Mouse (Mus musculus): ENCODE results near the gene Cep295nl. TPM values are rescaled to one million over a fixed set of nuclear protein-coding genes. Genes with fewer than 3 reads are reported as not detected.
A peak's percentile ranks its signal among the peaks of the same experiment; 100 is the strongest.

Gene Cep295nl
- polyA plus RNA-seq, 1 experiment from 2014 or later: 0.20 TPM

DNA sequence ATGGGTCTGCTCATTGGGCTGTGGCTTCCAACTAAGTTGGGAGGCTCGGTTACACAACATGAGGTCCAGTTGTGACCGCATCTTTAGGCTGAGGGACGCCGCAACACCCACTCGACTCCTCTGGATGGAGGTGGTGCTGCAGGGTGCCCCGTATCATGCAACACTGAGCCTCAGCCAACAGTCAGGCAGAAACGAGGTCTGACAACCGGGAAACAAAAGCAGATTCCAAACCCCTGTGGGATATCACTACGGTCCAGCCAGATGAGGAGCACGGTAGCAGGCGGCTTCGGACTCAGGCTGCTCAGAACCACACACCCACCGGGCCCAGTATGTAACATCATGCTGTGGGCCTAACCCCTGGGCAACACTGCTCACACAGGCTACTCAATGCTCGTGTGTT lies 11.9 kb downstream of the Cep295nl start:
- Histone ChIP-seq H3K4me1 (ENCODE audit: control insufficient read depth, insufficient read depth, low read length) (peaks cover 6% of the 10 kb centered on the region; the same call in 1 of the 2 replicates), H3K36me3 (ENCODE audit: control insufficient read depth, insufficient read depth, low read length) (no peaks in the 10 kb centered on the region), H3K9ac (ENCODE audit: low read depth, low read length) (no peak overlapping the region), H3K4me2 (ENCODE audit: low read depth, low read length) (no peak overlapping the region), H3K27me3 (replicated peaks; ENCODE audit: control insufficient read depth, insufficient read depth, low read length) (no peaks in the 10 kb centered on the region), H3K9me3 (ENCODE audit: control insufficient read depth, low read length) (no peaks in the 10 kb centered on the region), H3K27ac (ENCODE audit: low read length) (no peak overlapping the region), H3K4me3 (ENCODE audit: low read length) (no peak overlapping the region)
- ATAC-seq: no peak
- 94% methylated on average over 14 of the region's 14 CpGs for WGBS

DNA sequence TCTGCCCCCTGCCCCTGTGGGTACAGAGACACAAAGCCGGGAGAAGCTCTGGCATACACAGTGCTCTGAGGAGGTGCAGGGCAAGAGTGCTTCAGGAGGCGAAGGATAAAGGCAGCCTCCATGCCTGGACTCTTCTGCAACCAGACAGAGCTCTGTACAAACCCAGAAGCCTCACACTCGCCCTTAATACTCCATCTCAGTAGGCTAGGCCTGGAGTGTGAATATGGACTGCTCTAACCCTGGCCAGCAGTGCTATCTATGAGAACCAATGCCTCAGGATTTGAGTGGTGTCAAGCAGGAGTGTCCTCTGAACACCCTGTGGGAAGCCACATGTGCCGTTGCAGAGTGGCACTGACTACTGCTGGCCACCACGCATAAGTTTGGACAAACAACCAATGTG lies 13.4 kb downstream of the Cep295nl start:
- Histone ChIP-seq H3K27me3 (replicated peaks; ENCODE audit: control insufficient read depth, insufficient read depth, low read length) (no peaks in the 10 kb centered on the region), H3K9ac (ENCODE audit: low read depth, low read length) (no peak overlapping the region), H3K9me3 (ENCODE audit: control insufficient read depth, low read length) (no peaks in the 10 kb centered on the region), H3K36me3 (ENCODE audit: control insufficient read depth, insufficient read depth, low read length) (no peaks in the 10 kb centered on the region), H3K4me3 (ENCODE audit: low read length) (no peak overlapping the region), H3K4me2 (ENCODE audit: low read depth, low read length) (no peak overlapping the region), H3K4me1 (ENCODE audit: control insufficient read depth, insufficient read depth, low read length) (peaks cover 6% of the 10 kb centered on the region; the same call in 1 of the 2 replicates), H3K27ac (ENCODE audit: low read length) (no peak overlapping the region)
- ATAC-seq: no peak
- 93% methylated on average over 5 of the region's 5 CpGs for WGBS

DNA sequence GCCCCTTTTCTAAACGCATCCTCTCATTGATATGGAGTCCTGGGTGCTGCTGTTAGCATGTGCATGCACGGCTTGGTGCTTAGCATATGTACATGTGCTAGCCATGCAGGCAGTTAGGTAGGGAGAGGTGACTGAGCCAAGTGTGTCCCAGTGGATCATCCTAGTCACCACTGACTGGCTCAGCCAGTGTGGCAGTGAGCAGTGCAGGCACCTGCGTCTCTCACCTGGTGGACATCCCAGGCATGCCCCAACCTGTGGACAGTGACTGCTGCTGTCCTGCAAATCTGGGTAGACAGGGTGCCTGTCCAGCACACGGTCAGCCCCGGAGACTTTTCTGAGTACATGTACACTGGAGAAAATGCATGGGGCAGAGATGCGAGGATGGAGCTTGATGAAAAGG lies 13.8 kb downstream of the Cep295nl start:
- ATAC-seq: no peak
- WGBS: 94% methylated on average over 6 of the region's 6 CpGs

DNA sequence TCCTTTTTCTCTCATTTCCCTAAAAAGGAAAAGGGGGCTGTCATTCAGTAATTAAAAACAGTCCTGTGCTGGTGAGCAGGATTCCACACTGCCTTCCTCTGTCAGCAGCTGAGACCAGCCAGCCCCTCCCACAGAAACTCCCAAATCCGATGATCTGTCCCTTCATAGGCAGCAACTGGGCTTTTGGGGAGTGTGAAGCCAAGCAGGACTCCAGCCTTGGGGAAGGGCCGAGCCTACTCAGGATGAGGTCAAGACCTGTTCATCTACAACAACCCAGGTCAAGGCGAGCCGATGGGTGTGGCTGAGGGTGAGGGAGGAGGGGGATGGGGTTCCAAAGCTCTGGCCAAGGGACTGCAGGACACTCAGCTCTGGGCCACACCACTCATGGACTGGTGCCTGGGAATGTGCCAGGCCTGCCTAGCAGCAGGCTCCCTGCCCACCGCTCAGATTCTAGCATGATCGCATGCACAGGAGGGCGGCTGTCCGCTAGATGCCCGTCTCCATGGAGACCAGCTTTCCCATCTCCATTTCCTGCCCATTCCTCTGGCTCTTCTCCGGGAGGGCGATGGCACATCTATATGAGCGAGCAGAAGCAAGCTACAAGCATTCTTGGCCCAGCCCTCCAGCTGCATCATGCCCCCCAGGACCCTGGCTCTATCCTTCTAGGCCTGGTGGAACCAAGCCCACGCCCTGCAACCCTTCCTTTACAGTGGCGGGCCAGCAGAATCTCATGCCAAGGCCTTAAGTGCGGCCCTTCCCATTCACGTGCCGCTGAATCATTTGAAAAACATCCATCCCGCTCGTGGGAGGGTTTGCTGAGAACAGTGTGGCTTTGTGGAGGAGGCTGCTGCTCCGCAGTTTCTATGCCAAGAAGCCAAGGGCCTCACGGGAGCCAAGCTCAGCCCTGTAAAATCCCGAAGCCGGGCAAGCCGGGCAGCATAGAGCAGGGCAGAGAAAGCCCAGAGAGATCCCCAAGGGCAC lies 15.0 kb downstream of the Cep295nl start:
- peak; percentile 64 for ATAC-seq
- WGBS: 67% methylated on average over 24 of the region's 24 CpGs
- H3K4me3 ChIP-seq (ENCODE audit: low read length): no peak overlapping the region
- no peak overlapping the region for H3K4me2 ChIP-seq (ENCODE audit: low read depth, low read length)
- H3K9me3 ChIP-seq (ENCODE audit: control insufficient read depth, low read length): no peaks in the 10 kb centered on the region
- H3K27ac ChIP-seq (ENCODE audit: low read length): peak overlapping the region; percentile 57
- no peaks in the 10 kb centered on the region for H3K27me3 ChIP-seq (replicated peaks; ENCODE audit: control insufficient read depth, insufficient read depth, low read length)
- H3K9ac ChIP-seq (ENCODE audit: low read depth, low read length): no peak overlapping the region
- H3K4me1 ChIP-seq (ENCODE audit: control insufficient read depth, insufficient read depth, low read length): peaks cover 6% of the 10 kb centered on the region; the same call in 1 of the 2 replicates
- no peaks in the 10 kb centered on the region for H3K36me3 ChIP-seq (ENCODE audit: control insufficient read depth, insufficient read depth, low read length)

More for the DNA sequence above, 13.8 kb downstream of the Cep295nl start:
- no peak overlapping the region for H3K9ac ChIP-seq (ENCODE audit: low read depth, low read length)
- H3K27me3 ChIP-seq (replicated peaks; ENCODE audit: control insufficient read depth, insufficient read depth, low read length): no peaks in the 10 kb centered on the region
- no peaks in the 10 kb centered on the region for H3K9me3 ChIP-seq (ENCODE audit: control insufficient read depth, low read length)
- no peaks in the 10 kb centered on the region for H3K36me3 ChIP-seq (ENCODE audit: control insufficient read depth, insufficient read depth, low read length)
- no peak overlapping the region for H3K4me2 ChIP-seq (ENCODE audit: low read depth, low read length)
- H3K4me1 ChIP-seq (ENCODE audit: control insufficient read depth, insufficient read depth, low read length): peaks cover 6% of the 10 kb centered on the region; the same call in 1 of the 2 replicates
- H3K4me3 ChIP-seq (ENCODE audit: low read length): no peak overlapping the region
- no peak overlapping the region for H3K27ac ChIP-seq (ENCODE audit: low read length)

DNA sequence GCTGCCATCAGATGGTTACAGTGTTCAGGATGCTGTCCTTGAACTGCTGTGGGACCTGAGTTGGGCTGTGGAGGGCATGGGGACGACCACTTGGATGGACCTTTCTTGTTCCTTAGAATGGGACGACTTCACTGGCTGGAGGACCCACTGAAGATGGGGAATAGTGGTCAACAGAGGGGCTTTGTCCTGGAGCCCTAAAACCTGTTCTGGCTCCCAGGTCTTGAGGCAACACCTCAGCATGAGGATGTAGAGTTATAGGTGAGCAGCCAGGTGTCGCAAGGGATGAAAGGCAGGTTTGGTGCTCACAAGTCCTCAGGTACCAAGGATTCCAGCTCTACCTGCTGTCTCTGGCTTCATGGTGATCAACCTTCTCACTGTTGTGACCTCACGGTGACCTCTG lies 15.8 kb downstream of the Cep295nl start:
- Histone ChIP-seq H3K9ac (ENCODE audit: low read depth, low read length) (no peak overlapping the region), H3K4me2 (ENCODE audit: low read depth, low read length) (no peak overlapping the region), H3K9me3 (ENCODE audit: control insufficient read depth, low read length) (no peaks in the 10 kb centered on the region), H3K4me1 (ENCODE audit: control insufficient read depth, insufficient read depth, low read length) (peaks cover 6% of the 10 kb centered on the region; the same call in 1 of the 2 replicates), H3K36me3 (ENCODE audit: control insufficient read depth, insufficient read depth, low read length) (no peaks in the 10 kb centered on the region), H3K4me3 (ENCODE audit: low read length) (no peak overlapping the region), H3K27me3 (replicated peaks; ENCODE audit: control insufficient read depth, insufficient read depth, low read length) (no peaks in the 10 kb centered on the region), H3K27ac (ENCODE audit: low read length) (no peak overlapping the region)
- 88% methylated on average over 4 of the region's 4 CpGs for WGBS
- ATAC-seq: no peak

DNA sequence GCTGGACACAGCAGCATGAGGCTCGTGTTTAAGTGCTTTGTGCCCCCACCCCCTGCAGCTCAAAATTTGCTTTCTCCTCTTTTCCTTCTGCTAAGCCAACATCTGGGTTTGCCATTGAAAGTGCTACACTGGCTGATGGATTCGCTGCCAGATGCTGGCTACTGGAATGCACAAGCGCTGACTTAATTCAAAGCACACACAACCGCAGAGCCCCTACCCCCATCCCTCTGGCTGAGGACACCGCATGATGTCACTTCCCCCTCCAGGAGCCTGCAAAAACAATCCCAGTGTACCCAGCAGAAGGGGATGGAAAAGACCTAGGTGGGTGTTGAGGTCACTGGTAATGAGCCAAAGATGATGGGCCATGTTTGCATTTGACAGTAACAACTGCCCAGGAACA lies 17.8 kb downstream of the Cep295nl start:
- no peak for ATAC-seq
- Histone ChIP-seq H3K4me2 (ENCODE audit: low read depth, low read length) (no peak overlapping the region), H3K36me3 (ENCODE audit: control insufficient read depth, insufficient read depth, low read length) (no peaks in the 10 kb centered on the region), H3K4me3 (ENCODE audit: low read length) (no peak overlapping the region), H3K27me3 (replicated peaks; ENCODE audit: control insufficient read depth, insufficient read depth, low read length) (no peaks in the 10 kb centered on the region), H3K4me1 (ENCODE audit: control insufficient read depth, insufficient read depth, low read length) (peaks cover 6% of the 10 kb centered on the region; the same call in 1 of the 2 replicates), H3K27ac (ENCODE audit: low read length) (no peak overlapping the region), H3K9me3 (ENCODE audit: control insufficient read depth, low read length) (no peaks in the 10 kb centered on the region), H3K9ac (ENCODE audit: low read depth, low read length) (no peak overlapping the region)
- WGBS: 63% methylated on average over 5 of the region's 5 CpGs

DNA sequence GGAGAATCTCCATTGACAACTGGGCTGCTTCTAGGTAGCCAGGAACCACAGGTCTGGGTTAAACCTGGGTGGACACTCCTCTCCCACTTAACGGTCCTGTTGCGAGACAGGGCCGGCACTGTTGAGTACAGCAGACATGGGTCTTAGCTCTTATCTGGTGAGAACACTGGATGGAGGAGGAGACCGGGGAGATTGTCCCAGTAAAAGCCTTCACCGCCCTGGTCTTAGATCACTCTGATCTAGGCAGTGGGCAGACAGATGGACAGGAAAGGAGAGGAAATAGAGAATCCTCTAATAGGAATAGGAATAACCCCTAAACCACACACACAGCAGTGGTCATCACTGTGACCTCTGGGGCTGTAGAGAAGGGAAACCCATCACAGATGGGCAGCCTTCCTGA lies 18.3 kb downstream of the Cep295nl start:
- peaks cover 6% of the 10 kb centered on the region; the same call in 1 of the 2 replicates for H3K4me1 ChIP-seq (ENCODE audit: control insufficient read depth, insufficient read depth, low read length)
- H3K27me3 ChIP-seq (replicated peaks; ENCODE audit: control insufficient read depth, insufficient read depth, low read length): no peaks in the 10 kb centered on the region
- H3K27ac ChIP-seq (ENCODE audit: low read length): no peak overlapping the region
- WGBS: 74% methylated on average over 5 of the region's 5 CpGs
- no peak for ATAC-seq
- H3K36me3 ChIP-seq (ENCODE audit: control insufficient read depth, insufficient read depth, low read length): no peaks in the 10 kb centered on the region
- H3K9ac ChIP-seq (ENCODE audit: low read depth, low read length): no peak overlapping the region
- H3K9me3 ChIP-seq (ENCODE audit: control insufficient read depth, low read length): no peaks in the 10 kb centered on the region
- no peak overlapping the region for H3K4me3 ChIP-seq (ENCODE audit: low read length)
- H3K4me2 ChIP-seq (ENCODE audit: low read depth, low read length): no peak overlapping the region

DNA sequence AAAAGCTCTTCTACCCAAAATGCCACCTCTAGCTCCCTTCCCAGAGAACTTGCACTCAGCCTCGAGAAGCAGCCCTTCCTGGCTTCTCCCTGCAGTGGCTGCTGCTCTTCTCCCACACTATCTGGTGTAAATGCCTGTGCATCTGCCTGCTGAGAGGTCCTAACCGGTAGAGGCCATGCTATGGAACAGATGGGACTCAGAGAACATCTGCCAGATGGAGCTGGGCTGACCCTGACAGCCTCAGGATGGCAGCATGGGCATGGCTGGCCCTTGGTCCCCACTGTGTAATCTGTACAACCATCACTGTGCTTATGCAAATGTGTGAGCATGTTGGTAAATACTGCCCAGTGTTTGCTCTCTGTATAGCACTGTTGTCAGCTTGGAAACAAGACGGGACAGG lies 19.7 kb downstream of the Cep295nl start:
- no peak overlapping the region for H3K9ac ChIP-seq (ENCODE audit: low read depth, low read length)
- no peak for ATAC-seq
- H3K27ac ChIP-seq (ENCODE audit: low read length): no peak overlapping the region
- H3K4me2 ChIP-seq (ENCODE audit: low read depth, low read length): no peak overlapping the region
- H3K4me1 ChIP-seq (ENCODE audit: control insufficient read depth, insufficient read depth, low read length): 0 out of 2 replicates have a peak, but pooled peaks cover 4% of the 10 kb centered on the region
- H3K4me3 ChIP-seq (ENCODE audit: low read length): no peak overlapping the region
- 59% methylated on average over 3 of the region's 3 CpGs for WGBS
- no peaks in the 10 kb centered on the region for H3K9me3 ChIP-seq (ENCODE audit: control insufficient read depth, low read length)
- H3K27me3 ChIP-seq (replicated peaks; ENCODE audit: control insufficient read depth, insufficient read depth, low read length): no peaks in the 10 kb centered on the region
- H3K36me3 ChIP-seq (ENCODE audit: control insufficient read depth, insufficient read depth, low read length): no peaks in the 10 kb centered on the region

DNA sequence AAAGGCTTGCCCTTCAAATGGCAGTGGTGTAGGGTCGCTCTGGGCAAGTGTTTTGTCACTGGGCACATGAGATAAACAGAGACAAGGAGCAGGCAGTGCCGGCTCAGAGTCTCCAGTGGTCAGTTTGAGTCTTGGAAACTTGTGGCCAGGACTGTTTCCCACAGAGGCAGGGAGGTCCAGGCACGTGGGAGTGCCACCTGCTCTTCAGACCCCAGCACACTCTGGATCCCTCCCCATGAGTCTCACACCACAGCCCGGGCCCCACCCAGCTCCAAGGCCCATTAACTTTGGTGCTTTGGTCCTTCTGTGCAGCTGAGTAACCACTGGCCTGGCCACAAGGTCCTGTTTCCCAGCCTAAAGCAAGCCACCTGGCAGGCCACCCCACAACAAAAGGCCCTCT lies 20.3 kb downstream of the Cep295nl start:
- Histone ChIP-seq H3K36me3 (ENCODE audit: control insufficient read depth, insufficient read depth, low read length) (no peaks in the 10 kb centered on the region), H3K9ac (ENCODE audit: low read depth, low read length) (no peak overlapping the region), H3K4me3 (ENCODE audit: low read length) (no peak overlapping the region), H3K27me3 (replicated peaks; ENCODE audit: control insufficient read depth, insufficient read depth, low read length) (no peaks in the 10 kb centered on the region), H3K27ac (ENCODE audit: low read length) (no peak overlapping the region), H3K4me2 (ENCODE audit: low read depth, low read length) (no peak overlapping the region), H3K4me1 (ENCODE audit: control insufficient read depth, insufficient read depth, low read length) (0 out of 2 replicates have a peak, but pooled peaks cover under 1% of the 10 kb centered on the region), H3K9me3 (ENCODE audit: control insufficient read depth, low read length) (no peaks in the 10 kb centered on the region)
- WGBS: 69% methylated on average over 4 of the region's 4 CpGs
- ATAC-seq: no peak
